Mouse (Mus musculus): ENCODE measurements at regions not wholly inside any gene's neighbourhood (a gene's known extent, or its start where the extent isn't known, plus 50 kb on each side); places are given as distances from the start of the nearest gene placed in this dataset.

DNA sequence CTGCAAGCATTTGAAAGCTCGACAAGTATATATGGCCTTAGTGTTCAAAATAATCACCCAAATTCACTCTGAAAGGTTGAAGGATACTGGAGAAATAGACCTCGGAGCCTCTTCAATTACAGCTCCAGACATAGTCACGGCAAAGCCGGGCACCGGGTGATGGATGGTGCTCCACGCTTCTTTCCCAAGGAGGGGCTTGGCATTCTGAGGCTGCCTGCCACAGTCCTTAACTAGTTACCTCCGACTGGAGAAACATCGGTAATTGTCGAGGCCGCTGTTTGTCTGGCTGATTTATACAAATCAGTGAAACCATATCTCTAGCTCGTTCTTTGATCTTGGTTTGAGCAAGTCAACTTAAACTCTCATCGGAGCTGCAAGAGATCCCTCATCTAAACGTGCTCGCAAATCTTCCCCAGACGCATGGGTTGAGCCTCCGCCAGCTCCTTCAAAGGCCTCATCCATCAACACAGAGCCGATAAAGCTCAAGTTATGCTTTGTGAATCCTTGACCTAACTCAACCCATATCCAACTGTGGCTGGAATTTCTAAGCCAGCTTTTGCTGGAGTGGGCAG, 145.4 kb upstream of the Stx16 start:
- Histone ChIP-seq H3K9ac (replicated peaks; ENCODE audit: low read depth, low read length) (no peak overlapping the region), H3K4me3 (ENCODE audit: low read depth, low read length) (no peak overlapping the region), H3K36me3 (ENCODE audit: control insufficient read depth, insufficient read depth, low read length) (no peaks in the 10 kb centered on the region), H3K27me3 (ENCODE audit: control insufficient read depth, insufficient read depth, low read length) (no peaks in the 10 kb centered on the region), H3K4me1 (ENCODE audit: control insufficient read depth, insufficient read depth, low read length) (no peaks in the 10 kb centered on the region), H3K27ac (ENCODE audit: low read length) (no peak overlapping the region), H3K4me2 (replicated peaks; ENCODE audit: low read depth, low read length) (no peak overlapping the region), H3K9me3 (ENCODE audit: control insufficient read depth, low read depth, low read length) (peaks cover 5% of the 10 kb centered on the region; the same call in 1 of the 2 replicates)
- ATAC-seq (ENCODE audit: insufficient number of reproducible peaks, insufficient read depth, low FRiP score, low read depth) = no peak
- 70% methylated on average over 17 of the region's 17 CpGs for WGBS

- no peaks in the 10 kb centered on the region for H3K27me3 ChIP-seq (ENCODE audit: control insufficient read depth, insufficient read depth, low read length)
- H3K4me1 ChIP-seq (ENCODE audit: control insufficient read depth, insufficient read depth, low read length) = no peaks in the 10 kb centered on the region
- H3K36me3 ChIP-seq (ENCODE audit: control insufficient read depth, insufficient read depth, low read length) = no peaks in the 10 kb centered on the region
- H3K4me3 ChIP-seq (ENCODE audit: low read depth, low read length) = no peak overlapping the region
- peaks cover 5% of the 10 kb centered on the region; the same call in 1 of the 2 replicates for H3K9me3 ChIP-seq (ENCODE audit: control insufficient read depth, low read depth, low read length)
- H3K9ac ChIP-seq (replicated peaks; ENCODE audit: low read depth, low read length) = no peak overlapping the region
- H3K27ac ChIP-seq (ENCODE audit: low read length) = no peak overlapping the region
- ATAC-seq (ENCODE audit: insufficient number of reproducible peaks, insufficient read depth, low FRiP score, low read depth) = no peak
- no peak overlapping the region for H3K4me2 ChIP-seq (replicated peaks; ENCODE audit: low read depth, low read length)
- 78% methylated on average over 5 of the region's 5 CpGs for WGBS
These were observed 140.4 kb upstream of the Stx16 start for GRCm38 (mm10) chr2:173935706-173936105.

GRCm38 (mm10) chr2:173937531-173938439, 138.3 kb upstream of the Stx16 start:
- H3K27me3 ChIP-seq (ENCODE audit: control insufficient read depth, insufficient read depth, low read length) = no peaks in the 10 kb centered on the region
- WGBS = 69% methylated on average over 18 of the region's 18 CpGs
- H3K4me1 ChIP-seq (ENCODE audit: control insufficient read depth, insufficient read depth, low read length) = no peaks in the 10 kb centered on the region
- no peak overlapping the region for H3K4me2 ChIP-seq (replicated peaks; ENCODE audit: low read depth, low read length)
- H3K4me3 ChIP-seq (ENCODE audit: low read depth, low read length) = no peak overlapping the region
- H3K27ac ChIP-seq (ENCODE audit: low read length) = no peak overlapping the region
- H3K9me3 ChIP-seq (ENCODE audit: control insufficient read depth, low read depth, low read length) = peaks cover 5% of the 10 kb centered on the region; the same call in 1 of the 2 replicates
- no peak overlapping the region for H3K9ac ChIP-seq (replicated peaks; ENCODE audit: low read depth, low read length)
- no peaks in the 10 kb centered on the region for H3K36me3 ChIP-seq (ENCODE audit: control insufficient read depth, insufficient read depth, low read length)
- no peak for ATAC-seq (ENCODE audit: insufficient number of reproducible peaks, insufficient read depth, low FRiP score, low read depth)

- Histone ChIP-seq H3K27ac (ENCODE audit: low read length) (no peak overlapping the region), H3K36me3 (ENCODE audit: control insufficient read depth, insufficient read depth, low read length) (no peaks in the 10 kb centered on the region), H3K9me3 (ENCODE audit: control insufficient read depth, low read depth, low read length) (peaks cover 1% of the 10 kb centered on the region; the same call in 1 of the 2 replicates), H3K4me1 (ENCODE audit: control insufficient read depth, insufficient read depth, low read length) (no peaks in the 10 kb centered on the region), H3K4me2 (replicated peaks; ENCODE audit: low read depth, low read length) (no peak overlapping the region), H3K9ac (replicated peaks; ENCODE audit: low read depth, low read length) (no peak overlapping the region), H3K27me3 (ENCODE audit: control insufficient read depth, insufficient read depth, low read length) (no peaks in the 10 kb centered on the region), H3K4me3 (ENCODE audit: low read depth, low read length) (no peak overlapping the region)
- 57% methylated on average over 11 of the region's 11 CpGs for WGBS
- ATAC-seq (ENCODE audit: insufficient number of reproducible peaks, insufficient read depth, low FRiP score, low read depth) = no peak
These were observed 137.7 kb upstream of the Stx16 start for GRCm38 (mm10) chr2:173938440-173938787.

DNA sequence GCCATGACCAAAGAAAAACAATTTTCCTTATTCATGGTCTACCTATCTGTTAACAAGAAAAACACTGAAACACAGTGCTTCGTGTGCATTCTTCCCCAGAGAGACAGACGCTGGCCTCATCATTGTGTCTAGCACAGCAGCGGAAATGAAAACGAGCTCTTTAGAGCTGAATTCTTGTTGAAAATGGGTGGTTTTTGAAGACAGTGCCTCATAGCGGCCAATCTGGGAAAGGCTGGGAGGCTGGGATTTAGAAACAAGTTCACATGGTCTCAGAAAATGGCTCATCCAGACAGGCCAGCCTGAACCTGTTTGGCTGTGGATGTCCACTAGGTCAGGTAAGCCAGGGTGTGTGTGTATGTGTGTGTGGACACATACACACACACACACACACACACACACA, 130.7 kb upstream of the Stx16 start:
- H3K27me3 ChIP-seq (ENCODE audit: control insufficient read depth, insufficient read depth, low read length) = no peaks in the 10 kb centered on the region
- H3K4me2 ChIP-seq (replicated peaks; ENCODE audit: low read depth, low read length) = no peak overlapping the region
- 87% methylated on average over 5 of the region's 5 CpGs for WGBS
- H3K4me1 ChIP-seq (ENCODE audit: control insufficient read depth, insufficient read depth, low read length) = no peaks in the 10 kb centered on the region
- no peak overlapping the region for H3K4me3 ChIP-seq (ENCODE audit: low read depth, low read length)
- no peak overlapping the region for H3K27ac ChIP-seq (ENCODE audit: low read length)
- H3K9ac ChIP-seq (replicated peaks; ENCODE audit: low read depth, low read length) = no peak overlapping the region
- H3K9me3 ChIP-seq (ENCODE audit: control insufficient read depth, low read depth, low read length) = no peaks in the 10 kb centered on the region
- H3K36me3 ChIP-seq (ENCODE audit: control insufficient read depth, insufficient read depth, low read length) = no peaks in the 10 kb centered on the region
- ATAC-seq (ENCODE audit: insufficient number of reproducible peaks, insufficient read depth, low FRiP score, low read depth) = no peak

DNA sequence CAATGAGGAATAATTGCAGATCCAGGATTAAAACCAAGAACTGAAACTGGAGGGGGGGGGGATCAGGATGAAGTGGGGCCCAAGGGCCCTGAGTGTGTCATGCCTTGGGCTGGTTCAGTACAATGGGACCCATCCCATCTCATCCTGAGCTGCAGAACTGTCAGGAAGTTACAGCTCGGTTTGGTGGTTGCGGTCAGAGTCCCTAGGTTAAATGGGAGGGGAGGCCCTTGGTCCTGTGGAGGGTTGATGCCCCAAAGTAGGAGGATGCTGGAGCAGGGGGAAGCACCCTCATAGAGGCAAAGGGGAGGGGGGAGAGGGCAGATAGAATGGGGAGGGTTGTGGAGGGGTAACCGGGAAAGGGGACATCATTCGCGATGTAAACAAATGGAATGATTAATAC, 127.5 kb upstream of the Stx16 start:
- H3K9ac ChIP-seq (replicated peaks; ENCODE audit: low read depth, low read length) = no peak overlapping the region
- no peak for ATAC-seq (ENCODE audit: insufficient number of reproducible peaks, insufficient read depth, low FRiP score, low read depth)
- no peak overlapping the region for H3K4me3 ChIP-seq (ENCODE audit: low read depth, low read length)
- H3K4me2 ChIP-seq (replicated peaks; ENCODE audit: low read depth, low read length) = no peak overlapping the region
- H3K27ac ChIP-seq (ENCODE audit: low read length) = no peak overlapping the region
- no peaks in the 10 kb centered on the region for H3K4me1 ChIP-seq (ENCODE audit: control insufficient read depth, insufficient read depth, low read length)
- H3K9me3 ChIP-seq (ENCODE audit: control insufficient read depth, low read depth, low read length) = no peaks in the 10 kb centered on the region
- 92% methylated on average over 5 of the region's 5 CpGs for WGBS
- H3K36me3 ChIP-seq (ENCODE audit: control insufficient read depth, insufficient read depth, low read length) = no peaks in the 10 kb centered on the region
- H3K27me3 ChIP-seq (ENCODE audit: control insufficient read depth, insufficient read depth, low read length) = no peaks in the 10 kb centered on the region

DNA sequence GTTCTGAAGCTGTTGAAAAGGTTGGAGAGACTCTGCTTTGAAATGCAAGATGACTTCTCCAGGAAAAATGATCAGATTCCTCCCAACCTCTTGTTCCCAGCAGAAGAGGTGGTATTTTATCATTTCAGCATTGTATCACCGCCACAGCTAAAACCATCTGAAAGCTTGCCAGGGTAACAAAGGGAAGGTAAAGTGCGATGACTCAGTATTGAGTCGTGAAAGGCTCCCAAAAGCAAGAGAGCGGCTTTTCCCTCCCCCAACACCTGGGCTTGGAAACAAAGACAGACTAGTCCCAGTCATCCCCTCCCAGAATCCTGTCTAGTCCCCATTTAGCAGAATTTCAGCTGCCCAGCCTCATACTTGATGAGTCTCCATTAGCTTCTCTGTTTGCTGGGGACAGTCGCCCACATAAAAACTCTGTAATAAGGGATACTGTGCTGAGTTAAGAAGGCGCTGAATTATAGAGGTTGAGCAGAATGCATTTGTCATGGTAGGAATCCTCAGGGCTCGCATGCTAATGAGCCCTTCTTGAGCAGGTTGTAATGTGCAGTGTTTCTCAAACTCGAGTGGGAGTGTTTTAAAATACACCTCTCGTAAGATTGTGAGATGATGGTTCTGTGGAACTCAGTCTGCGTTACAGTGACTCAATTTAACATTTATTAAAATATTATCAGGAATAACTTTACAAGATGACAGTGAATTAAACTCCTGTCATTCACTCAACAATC, 125.8 kb upstream of the Stx16 start:
- no peak for ATAC-seq (ENCODE audit: insufficient number of reproducible peaks, insufficient read depth, low FRiP score, low read depth)
- H3K27me3 ChIP-seq (ENCODE audit: control insufficient read depth, insufficient read depth, low read length) = no peaks in the 10 kb centered on the region
- H3K27ac ChIP-seq (ENCODE audit: low read length) = no peak overlapping the region
- no peak overlapping the region for H3K4me3 ChIP-seq (ENCODE audit: low read depth, low read length)
- 47% methylated on average over 10 of the region's 10 CpGs for whole genome bisulfite sequencing
- H3K36me3 ChIP-seq (ENCODE audit: control insufficient read depth, insufficient read depth, low read length) = no peaks in the 10 kb centered on the region
- no peak overlapping the region for H3K9ac ChIP-seq (replicated peaks; ENCODE audit: low read depth, low read length)
- H3K4me2 ChIP-seq (replicated peaks; ENCODE audit: low read depth, low read length) = no peak overlapping the region
- no peaks in the 10 kb centered on the region for H3K9me3 ChIP-seq (ENCODE audit: control insufficient read depth, low read depth, low read length)
- no peaks in the 10 kb centered on the region for H3K4me1 ChIP-seq (ENCODE audit: control insufficient read depth, insufficient read depth, low read length)

DNA sequence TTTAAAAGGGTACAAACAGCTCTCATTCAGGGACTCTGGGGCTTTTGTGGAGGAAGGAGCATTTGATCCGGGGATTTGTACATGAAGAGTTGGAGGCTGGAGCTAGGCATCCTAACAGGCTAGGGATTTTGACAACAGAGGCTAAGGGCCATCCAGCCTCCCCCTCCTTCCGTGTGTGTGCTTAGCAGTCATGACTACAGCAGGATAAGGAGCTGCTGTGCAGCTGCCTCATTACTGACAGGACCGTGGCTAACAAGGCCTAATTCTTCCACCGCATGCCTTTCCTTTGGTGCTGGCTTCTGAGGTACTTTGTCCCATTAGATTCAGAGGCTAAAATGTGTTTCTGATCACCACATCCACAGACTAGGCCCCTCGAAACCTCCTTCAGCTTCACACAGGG, 110.0 kb upstream of the Stx16 start:
- Histone ChIP-seq H3K4me3 (ENCODE audit: low read depth, low read length) (no peak overlapping the region), H3K27ac (ENCODE audit: low read length) (no peak overlapping the region), H3K36me3 (ENCODE audit: control insufficient read depth, insufficient read depth, low read length) (no peaks in the 10 kb centered on the region), H3K4me1 (ENCODE audit: control insufficient read depth, insufficient read depth, low read length) (no peaks in the 10 kb centered on the region), H3K9me3 (ENCODE audit: control insufficient read depth, low read depth, low read length) (no peaks in the 10 kb centered on the region), H3K27me3 (ENCODE audit: control insufficient read depth, insufficient read depth, low read length) (no peaks in the 10 kb centered on the region), H3K9ac (replicated peaks; ENCODE audit: low read depth, low read length) (no peak overlapping the region), H3K4me2 (replicated peaks; ENCODE audit: low read depth, low read length) (no peak overlapping the region)
- ATAC-seq (ENCODE audit: insufficient number of reproducible peaks, insufficient read depth, low FRiP score, low read depth) = no peak
- WGBS = 74% methylated on average over 5 of the region's 5 CpGs

Measured in stomach, embryonic 14.5 days (tissue).